Mouse (Mus musculus): ENCODE measurements at regions not wholly inside any gene's neighbourhood (a gene's known extent, or its start where the extent isn't known, plus 50 kb on each side); places are given as distances from the start of the nearest gene placed in this dataset.

GRCm38 (mm10) chr1:88809756-88810155 lies 107.7 kb upstream of the Arl4c start:
- DNase-seq (ENCODE audit: low read depth, low spot score): no peak

GRCm38 (mm10) chr1:88813200-88813599 lies 111.2 kb upstream of the Arl4c start:
- DNase-seq (ENCODE audit: low read depth, low spot score): no peak

GRCm38 (mm10) chr1:88816376-88816945 lies 114.4 kb upstream of the Arl4c start:
- no peak for DNase-seq (ENCODE audit: low read depth, low spot score)

- no peak for DNase-seq (ENCODE audit: low read depth, low spot score)
These were observed 123.2 kb upstream of the Arl4c start for GRCm38 (mm10) chr1:88825215-88825614.

- no peak for DNase-seq (ENCODE audit: low read depth, low spot score)
These were observed 136.7 kb upstream of the Arl4c start for GRCm38 (mm10) chr1:88838661-88839274.

- no peak for DNase-seq (ENCODE audit: low read depth, low spot score)
These were observed 137.5 kb upstream of the Arl4c start for GRCm38 (mm10) chr1:88839407-88839976.

GRCm38 (mm10) chr1:88839977-88840628 lies 138.1 kb upstream of the Arl4c start:
- no peak for DNase-seq (ENCODE audit: low read depth, low spot score)

- no peak for DNase-seq (ENCODE audit: low read depth, low spot score)
These were observed 139.1 kb upstream of the Arl4c start for GRCm38 (mm10) chr1:88840991-88841592.

- DNase-seq (ENCODE audit: low read depth, low spot score): no peak
These were observed 145.5 kb upstream of the Arl4c start for GRCm38 (mm10) chr1:88847333-88848091.

- no peak for DNase-seq (ENCODE audit: low read depth, low spot score)
These were observed 146.2 kb upstream of the Arl4c start for GRCm38 (mm10) chr1:88848246-88848645.

GRCm38 (mm10) chr1:88849421-88849820 lies 147.4 kb upstream of the Arl4c start:
- DNase-seq (ENCODE audit: low read depth, low spot score): no peak

- DNase-seq (ENCODE audit: low read depth, low spot score): no peak
These were observed 149.9 kb upstream of the Arl4c start for GRCm38 (mm10) chr1:88851931-88852330.

GRCm38 (mm10) chr1:88860871-88861589 lies 159.0 kb upstream of the Arl4c start:
- no peak for DNase-seq (ENCODE audit: low read depth, low spot score)

GRCm38 (mm10) chr1:88861590-88861935 lies 159.5 kb upstream of the Arl4c start:
- DNase-seq (ENCODE audit: low read depth, low spot score): no peak

GRCm38 (mm10) chr1:88865436-88865835 lies 163.4 kb upstream of the Arl4c start:
- DNase-seq (ENCODE audit: low read depth, low spot score): no peak

GRCm38 (mm10) chr1:88866571-88866970 lies 164.6 kb upstream of the Arl4c start:
- no peak for DNase-seq (ENCODE audit: low read depth, low spot score)

- no peak for DNase-seq (ENCODE audit: low read depth, low spot score)
These were observed 165.1 kb upstream of the Arl4c start for GRCm38 (mm10) chr1:88867138-88867537.

GRCm38 (mm10) chr1:88869885-88870284 lies 167.9 kb upstream of the Arl4c start:
- DNase-seq (ENCODE audit: low read depth, low spot score): no peak

GRCm38 (mm10) chr1:88875356-88875755 lies 173.3 kb upstream of the Arl4c start:
- no peak for DNase-seq (ENCODE audit: low read depth, low spot score)

GRCm38 (mm10) chr1:88877441-88877840 lies 175.4 kb upstream of the Arl4c start:
- no peak for DNase-seq (ENCODE audit: low read depth, low spot score)

- no peak for DNase-seq (ENCODE audit: low read depth, low spot score)
These were observed 176.8 kb upstream of the Arl4c start for GRCm38 (mm10) chr1:88878831-88879230.

All from CD4-positive, CD25-positive, alpha-beta regulatory T cell, adult 2 months (primary cell).